Mouse (Mus musculus) layer of hippocampus, postnatal 36 days (tissue): ENCODE data around the gene Atp5d. TPM values are rescaled to one million over a fixed set of nuclear protein-coding genes. Genes with fewer than 3 reads are reported as not detected.

Experiments used
- DNase-seq, 2 experiments: peaks; one replicate each; pipeline ENCODE4 v3.0.0; 2022
- total RNA-seq, 2 experiments: library from RNA; stranded (reverse); gene quantifications; 2 replicates each; pipeline ENCODE4 v1.2.3; 2021

The Atp5d gene
- total RNA-seq, 2 experiments from 2014 or later: 324 to 369 TPM

DNA sequence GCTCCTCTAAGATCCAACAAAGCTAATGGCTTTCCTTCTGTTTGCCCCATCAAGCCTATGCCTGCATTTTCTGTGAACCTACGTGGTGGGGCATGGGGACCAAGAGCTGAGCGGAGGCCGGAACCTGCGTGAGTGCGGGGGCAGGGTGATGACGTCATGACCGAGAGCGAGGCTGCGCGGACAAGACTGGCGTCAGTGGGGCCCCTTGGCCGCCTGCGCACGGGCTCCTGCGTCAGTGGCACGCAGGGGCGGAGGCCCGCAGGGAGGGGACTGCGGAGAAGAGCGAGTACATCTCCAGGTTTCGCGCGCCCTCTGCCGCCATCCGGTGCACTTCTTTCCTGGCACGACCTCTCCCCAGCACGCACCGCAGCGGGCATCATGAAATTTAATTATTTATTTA lies 2.8 kb downstream of the Atp5d start:
- peak; percentile 97 to 98 for DNase-seq

DNA sequence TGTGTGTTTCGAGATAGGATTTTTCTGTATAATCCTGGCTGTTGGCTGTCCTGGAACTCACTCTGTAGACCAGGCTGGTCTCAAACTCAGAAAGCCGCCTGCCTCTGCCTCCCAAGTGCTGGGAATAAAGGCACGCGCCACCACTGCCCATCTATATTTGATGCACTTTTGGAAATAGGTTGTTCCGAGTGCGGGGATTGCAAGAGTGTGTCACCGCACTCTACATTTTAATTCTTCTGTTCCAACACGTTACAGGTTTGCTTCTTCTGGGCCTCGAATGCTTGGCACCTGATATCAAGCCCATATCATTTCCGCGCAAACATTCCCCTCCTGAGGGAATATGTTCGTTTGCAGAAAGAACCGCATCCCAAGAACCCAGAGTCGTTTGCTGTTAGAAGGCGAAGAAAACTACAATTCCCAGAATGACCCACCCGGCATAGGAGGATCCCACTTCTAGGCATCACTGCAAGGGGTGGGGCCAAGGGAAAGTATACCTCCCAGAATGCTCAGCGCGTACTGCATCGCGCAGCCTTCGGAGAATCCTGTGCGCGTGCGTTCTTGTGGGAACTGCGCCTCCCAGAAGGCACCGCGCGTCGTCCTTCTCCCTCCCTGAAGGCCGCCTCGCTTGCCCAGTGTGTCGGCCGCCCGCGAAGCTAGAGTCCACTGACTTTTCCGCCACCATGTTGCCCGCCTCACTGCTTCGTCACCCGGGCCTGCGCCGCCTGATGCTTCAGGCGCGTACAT lies 3.5 kb downstream of the Atp5d start:
- peak; percentile 92 to 93 for DNase-seq

DNA sequence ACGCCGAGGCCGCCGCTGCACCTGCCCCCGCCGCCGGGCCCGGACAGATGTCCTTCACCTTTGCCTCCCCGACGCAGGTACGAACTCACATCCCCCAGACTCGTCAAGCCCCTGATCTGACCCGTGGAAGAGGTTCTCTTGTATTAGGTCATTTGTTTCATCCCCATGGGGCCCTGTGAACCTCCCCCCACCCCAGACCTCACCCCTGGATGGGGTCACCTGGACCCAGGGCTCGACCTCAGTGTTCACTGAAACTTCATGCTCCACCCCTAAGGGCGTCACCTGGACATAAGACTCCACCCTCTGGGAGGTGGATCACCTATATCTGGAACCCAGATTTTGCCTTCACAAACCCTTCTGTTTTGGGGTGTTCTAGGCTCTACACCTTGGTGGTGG lies 4.1 kb downstream of the Atp5d start:
- DNase-seq: no peak

DNA sequence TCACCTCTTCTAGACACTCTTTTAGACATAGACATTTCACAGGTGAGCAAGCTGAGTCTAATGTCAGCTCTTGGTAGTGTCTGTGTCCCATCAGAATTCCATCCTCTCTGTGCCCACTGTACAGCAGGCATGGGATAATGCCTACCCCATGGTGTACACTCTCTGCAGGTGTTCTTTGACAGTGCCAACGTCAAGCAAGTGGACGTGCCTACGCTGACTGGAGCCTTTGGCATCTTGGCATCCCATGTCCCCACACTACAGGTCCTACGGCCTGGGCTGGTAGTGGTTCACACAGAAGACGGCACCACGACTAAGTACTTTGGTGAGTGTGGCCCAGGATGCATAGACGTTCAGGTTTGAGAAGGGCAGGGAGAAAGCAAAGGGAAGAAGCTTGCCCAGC lies 5.2 kb downstream of the Atp5d start:
- no peak for DNase-seq

DNA sequence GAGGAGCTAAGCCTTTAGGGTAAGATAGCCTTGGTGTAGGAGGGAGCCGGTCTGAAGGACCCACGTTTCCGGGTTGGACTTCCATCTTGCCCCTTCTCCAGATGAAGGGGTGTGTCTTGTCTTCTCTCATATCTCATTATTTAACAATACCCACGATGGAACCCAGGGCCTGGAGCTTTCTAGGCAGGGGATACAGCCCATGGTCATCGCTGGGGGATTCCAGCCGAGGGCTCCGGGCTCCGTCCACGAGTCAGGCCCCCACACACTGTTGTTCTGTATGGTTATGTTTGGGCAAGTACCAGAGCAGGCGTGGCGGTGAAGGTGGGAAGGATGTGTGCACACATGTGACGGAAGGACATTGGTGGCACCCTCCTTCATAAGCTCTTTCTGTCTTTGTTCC lies 5.7 kb downstream of the Atp5d start:
- no peak for DNase-seq

DNA sequence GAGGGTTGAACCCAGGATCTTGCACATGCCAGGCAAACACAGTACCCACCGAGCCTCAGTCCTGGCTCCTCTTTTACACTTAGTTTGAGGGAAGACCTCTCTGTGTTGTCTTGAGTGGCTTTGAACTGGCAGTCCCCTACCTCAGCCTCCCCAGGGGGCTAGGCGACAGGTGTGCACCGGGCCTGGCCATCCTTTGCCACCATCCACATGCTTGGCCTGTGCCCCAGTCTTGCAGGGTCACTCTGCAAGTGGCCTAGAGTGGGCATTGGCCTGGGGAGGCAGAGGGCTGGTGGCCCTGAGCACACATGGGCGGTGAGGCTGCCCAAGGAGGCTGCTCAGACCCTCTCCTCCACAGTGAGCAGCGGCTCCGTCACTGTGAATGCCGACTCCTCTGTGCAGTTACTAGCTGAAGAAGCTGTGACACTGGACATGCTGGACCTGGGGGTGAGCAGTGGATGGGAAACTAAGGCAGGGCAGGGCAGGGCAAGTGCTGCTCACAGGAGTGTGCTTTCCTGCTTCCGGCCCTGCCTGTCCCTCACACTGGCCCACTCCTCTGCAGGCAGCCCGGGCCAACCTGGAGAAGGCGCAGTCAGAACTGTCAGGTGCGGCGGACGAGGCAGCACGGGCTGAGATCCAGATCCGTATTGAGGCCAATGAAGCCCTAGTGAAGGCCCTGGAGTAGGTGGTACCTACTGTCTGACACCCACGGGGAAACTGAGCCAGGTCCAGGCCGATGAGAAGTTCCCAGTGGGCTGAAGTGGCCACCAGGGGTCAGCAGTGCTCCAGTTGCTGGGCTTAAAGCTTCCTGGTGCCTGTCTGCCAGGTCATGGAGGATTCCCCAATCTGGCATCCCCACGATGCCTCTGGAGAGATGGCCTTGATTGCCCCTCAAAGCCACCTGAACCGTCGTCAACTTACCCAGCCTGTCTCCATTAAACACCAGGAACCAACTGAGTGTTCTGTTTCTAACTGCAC lies 6.7 kb downstream of the Atp5d start:
- peak; percentile 71 to 72 for DNase-seq

DNA sequence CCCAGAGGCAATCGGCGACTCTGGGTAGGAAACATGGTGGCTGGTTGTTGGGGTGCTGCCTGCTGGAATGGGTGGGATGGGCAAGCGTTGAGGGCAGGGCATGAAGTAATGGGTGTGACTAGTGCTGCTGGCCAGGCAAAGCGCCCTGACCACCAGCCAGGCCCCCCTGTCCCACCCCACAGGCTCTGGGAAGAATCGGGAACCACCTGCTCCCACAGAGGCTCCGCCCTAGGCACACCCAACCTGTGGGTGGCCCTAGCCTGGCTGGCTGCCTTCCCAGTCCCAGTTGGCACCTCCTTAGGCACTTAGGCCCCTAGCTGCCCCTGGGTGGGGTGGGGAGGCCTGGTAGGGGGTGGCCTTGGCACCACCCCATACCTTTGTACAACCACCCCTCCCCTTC lies 7.5 kb downstream of the Atp5d start:
- DNase-seq: no peak

DNA sequence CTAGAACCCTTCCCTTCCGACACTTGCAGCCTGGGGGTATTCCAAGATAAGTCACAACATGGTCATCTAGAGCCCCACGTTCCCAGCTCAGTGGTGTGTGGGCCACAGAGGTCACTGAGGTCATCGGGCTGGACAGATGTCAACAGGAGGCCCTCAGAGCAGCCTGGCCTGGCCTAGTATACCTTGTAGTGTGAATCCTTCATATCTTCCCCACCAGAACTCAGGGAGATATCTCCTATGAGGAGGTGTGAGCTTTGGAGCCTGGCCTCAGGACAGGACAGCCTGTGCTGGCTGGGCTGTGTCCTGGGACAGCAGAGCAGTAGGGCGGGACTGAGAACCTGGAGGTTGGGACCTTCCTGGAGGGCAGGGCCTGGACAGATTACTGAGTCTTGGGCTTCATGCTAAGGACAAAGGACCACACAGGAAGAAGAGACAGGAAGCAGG lies 8.2 kb downstream of the Atp5d start:
- DNase-seq: no peak

DNA sequence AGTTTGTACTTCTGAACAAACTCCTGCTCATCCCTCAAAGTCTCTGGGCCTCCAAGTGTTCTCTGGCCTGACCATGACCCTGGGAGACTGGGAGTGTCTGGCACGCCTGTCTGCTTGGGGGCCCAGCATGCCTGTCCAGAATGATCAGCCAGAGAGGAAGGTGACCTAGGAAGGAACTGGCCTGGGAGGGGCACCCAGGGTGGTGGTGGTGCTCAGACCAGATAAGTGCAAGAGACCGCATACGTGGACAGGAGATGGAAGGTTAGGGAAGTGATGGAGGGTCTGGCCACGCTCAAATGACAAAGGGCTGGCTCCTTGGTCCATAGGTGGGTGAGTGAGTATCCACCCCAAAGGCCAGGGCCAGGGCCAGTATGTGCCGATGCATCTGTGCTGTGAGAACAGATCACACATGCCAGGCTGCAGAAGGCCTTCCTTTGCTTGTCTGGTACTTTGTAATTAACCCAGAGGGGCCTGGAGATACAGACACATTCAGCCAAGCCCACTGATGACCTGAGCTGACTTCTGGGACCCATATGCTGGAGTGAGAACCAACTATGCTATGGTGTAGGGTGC lies 8.8 kb downstream of the Atp5d start:
- no peak for DNase-seq

DNA sequence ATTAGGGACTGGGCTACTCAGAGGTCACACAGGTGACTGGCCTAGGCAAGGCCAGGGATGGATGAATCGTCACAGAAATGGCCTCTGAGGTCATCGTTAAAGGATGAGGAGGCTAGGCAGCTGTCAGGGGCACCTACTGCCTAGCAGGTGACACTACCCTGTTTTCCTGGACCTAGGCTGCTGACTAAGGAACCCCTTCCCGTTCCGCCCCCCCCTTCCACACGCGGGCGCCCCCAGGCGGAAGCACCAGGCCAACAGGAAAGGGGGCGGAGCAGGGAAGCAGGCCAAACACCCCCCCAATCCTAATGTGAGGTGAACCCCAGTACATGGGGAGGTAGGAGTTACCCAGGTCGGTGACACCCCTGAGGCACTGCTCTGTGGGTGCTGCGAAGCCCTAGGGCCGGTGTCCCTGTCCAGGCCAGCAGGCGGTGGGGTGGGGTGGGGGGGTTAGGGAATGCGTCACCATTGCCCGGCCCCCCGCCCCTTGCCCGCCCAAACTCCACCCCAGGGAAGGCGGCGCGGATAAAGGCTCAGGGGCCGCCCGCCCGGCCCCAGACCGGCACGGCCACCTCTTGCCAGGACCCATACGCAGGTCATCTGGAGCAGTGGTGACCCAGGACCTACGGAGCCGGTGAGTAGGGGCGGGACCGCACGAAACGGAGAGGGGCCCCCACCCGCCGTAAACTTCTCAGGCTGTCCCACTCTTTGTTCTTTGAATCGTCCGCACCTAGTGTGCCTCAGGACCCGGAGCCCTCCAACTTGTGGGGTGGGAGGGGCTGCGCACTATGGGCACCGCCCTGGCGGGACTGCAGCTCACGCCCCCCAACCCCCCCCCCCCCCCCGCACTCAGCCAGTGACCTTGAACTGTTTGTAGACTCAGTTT lies 9.5 kb downstream of the Atp5d start, which contains the start of gene Midn:
Gene Midn (plus strand): TSS at position 554 of the 883 bp plus-strand sequence.
- DNase-seq: no peak

DNA sequence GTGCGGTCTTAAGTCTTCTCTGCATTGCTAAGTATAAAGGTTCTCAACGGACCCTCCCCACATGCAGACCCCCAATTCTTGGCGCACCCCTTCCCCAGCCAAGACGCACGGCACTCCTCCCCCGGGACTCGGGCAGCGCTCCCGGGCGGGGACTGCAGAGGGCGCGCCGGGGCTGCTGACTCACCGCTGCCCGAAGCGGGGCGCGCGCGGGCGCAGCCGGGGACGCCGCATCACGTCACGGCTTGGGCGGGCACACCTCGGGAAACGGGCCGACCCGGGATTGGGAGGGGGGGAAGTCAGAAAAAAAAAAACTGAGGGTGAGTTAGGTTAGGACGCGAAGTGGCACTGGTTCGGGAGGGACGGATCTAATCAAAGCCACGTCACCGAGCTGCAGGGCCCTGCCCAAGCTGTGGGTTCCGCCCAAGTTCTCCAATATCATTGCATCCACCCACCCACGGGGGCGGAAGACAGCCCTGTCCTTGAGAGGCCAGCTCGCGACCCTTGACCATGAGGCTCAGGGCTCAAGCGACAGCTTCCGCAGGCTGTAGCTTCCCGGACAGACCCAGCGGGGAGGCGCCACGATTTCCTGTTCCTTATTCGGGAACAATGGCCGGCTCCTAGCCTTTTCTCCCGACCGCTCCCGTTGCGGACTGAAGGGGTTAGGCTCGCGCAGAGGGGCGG lies 10.3 kb downstream of the Atp5d start:
- peak; percentile 93 to 94 for DNase-seq

DNA sequence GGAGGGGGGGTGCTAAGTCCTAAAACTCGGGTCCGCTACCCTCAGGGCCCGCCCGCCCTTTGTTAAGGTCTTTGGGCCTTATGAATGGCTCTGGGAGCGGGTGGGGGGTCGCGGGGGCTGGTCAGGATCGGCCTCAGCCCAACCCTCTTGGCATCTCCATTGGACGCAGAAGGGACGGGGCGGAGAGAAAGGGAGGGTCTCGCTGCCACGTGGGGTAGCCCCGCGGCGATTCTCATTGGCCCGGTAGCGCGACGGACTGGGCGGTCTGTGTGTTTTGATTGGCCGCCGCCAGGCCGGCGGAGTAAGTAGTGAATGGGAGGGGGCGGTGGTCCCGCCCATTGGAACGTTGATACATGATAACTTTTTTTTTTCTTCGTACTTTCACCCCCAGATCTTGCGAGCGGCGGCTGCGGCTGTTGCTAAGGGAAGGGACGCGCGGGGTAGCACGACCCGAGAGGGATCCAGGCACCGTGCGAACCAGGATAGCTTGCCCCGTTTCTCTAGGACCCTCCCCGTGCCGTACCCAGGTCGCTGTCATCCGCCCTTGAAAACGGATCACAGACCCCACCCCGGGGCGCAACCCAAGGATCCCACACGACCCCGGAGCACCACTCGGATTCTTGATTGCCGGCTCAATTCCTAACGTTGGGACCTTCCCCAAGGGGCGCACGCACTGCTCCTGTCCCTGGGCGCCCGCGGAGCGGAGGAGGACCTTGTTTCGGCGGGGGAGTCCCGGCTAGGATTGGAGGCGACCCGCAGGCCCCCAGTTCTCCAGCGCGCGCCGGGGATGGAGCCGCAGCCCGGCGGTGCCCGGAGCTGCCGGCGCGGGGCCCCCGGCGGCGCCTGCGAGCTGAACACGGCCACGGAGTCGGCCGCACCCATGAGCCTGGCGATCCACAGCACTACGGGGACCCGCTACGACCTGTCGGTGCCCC lies 11.1 kb downstream of the Atp5d start:
- peak; percentile 97 to 98 for DNase-seq

DNA sequence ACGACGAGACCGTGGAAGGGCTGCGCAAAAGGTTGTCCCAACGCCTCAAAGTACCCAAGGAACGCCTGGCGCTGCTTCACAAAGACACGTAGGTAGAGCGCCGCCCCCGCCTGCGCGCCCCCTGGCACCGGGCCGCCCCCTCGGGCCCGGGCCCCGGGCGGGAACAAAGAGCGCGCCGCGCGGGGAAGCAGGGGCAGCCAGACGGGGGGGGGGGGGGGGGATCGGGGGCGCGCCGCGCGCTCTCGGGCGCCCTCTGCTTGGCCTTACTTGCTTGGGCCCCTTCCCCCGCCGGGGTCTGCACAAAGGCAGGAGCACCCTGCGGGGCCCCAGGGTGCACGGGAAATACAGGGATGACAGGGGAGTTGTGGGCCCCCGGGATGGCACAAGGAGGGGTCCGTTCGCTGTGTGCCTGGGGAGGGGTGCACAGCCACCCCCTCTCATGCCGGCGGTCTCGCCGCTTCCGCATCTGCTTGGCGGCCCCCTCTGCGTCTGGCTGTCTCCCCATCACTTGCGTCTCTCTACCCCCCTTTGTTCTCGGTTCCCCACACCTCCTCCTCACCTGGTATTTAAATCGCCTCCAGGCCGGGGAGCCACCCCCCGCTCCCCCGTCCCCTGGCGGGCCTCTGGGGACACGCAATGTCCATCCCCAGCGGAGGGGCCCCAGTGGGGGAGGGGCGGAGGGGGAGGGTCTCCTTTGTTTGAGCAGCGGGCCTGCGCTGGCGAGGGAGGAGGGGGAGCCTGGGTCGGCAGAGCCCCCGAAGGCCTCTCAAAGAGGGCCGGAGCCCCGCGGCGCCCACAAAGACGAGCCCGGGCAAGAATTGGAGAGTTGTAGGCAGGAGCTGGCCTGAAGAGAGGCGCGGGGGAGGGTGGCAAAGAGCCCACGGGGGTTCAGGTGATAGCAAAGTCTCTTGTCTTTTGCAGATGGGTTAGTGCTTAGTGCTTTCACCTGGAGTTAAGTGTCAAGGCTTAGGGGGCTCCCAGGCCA lies 12.1 kb downstream of the Atp5d start:
- no peak for DNase-seq

DNA sequence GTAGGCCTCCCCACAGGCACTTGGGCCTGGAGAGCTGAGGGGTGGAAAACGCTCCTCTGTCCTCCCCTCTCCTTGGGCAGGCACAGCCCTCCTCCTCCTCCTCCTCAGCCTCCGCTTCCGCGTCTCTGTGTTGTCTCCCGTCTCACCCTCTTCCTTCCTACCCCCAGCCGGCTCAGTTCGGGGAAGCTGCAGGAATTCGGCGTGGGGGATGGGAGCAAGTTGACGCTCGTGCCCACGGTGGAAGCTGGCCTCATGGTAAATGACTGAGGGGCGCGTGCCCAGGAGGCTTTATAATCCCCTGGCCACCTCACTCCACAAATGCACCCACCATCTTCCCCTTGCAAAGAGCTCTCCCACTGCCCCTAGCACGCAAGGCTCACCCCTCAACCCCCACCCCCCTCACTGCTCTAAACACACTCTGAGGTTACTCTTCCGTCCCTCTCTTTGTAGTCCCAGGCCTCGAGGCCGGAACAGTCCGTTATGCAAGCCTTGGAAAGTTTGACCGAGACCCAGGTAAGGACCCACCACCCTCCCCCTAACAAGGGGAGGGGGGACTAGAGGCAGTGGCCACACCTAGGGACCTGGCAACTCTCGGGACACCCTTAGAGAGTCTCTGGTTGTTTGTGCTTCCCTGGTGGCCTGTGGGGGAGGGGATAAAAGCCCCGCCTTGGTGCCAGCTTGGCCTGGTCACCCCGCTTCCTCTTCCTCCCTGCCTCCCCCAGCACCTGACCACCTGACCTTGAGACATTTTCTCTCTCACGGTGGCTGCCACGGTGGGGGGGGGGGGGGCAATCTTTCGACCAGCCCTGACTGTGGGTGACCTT lies 13.0 kb downstream of the Atp5d start:
- no peak for DNase-seq

DNA sequence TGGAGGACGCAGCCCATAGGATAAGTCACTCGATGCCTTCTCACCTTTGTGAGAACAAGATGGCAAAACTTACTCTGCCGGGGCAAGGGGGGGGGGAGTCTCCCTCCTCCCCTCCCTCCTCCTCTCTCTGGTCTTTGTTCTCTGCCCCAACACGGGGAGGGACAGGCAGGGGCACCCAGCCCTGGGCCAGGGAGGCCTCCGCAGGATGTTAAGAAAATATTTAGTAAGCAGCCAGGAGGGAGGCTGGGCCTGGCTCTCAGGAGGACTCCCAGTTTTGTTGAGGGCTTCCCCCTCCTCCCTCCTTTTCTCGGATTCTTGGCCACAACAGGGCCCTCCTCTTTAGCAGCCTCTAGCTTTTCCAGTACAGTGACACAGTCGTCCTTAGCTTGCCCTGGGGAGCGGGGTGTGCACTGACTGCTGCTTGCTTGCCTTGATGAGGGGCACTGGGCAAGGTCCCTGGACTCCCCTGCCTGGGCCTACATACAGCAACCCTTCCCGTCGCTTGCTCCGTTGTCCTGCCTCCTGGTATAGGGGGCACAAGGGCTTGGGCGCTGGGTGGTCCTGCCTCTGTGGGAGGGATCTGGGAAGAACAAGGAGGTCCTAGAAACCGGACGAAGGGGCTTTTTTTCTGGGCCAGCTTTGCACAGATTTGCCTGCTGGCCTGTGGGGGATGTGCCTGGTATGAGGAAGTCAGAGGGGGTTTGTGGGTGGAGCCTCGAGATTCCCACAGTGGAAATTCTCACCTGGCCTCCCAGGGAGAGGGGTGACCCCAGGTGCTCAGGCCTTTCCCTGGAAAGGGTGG lies 13.8 kb downstream of the Atp5d start:
- DNase-seq: no peak

DNA sequence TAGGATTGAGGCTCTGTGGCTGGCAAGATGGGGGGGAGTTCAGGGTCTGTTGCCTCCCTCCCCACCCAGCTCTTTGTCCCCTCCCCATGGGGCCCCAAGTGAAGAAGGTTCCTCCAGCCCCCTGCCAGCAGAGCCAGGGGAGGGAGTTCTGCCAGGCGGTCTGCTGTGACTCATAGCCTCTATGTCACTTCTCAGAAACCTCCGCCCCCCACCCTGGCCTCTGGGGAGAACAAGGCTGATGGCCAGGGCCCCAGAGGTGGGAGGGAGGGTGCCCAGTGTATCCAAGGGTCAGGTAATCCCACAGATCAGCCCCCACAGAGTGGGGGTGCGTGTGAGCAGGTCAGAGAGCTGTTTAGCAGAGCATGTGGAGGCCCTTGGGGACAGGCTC lies 14.4 kb downstream of the Atp5d start:
- DNase-seq: no peak

DNA sequence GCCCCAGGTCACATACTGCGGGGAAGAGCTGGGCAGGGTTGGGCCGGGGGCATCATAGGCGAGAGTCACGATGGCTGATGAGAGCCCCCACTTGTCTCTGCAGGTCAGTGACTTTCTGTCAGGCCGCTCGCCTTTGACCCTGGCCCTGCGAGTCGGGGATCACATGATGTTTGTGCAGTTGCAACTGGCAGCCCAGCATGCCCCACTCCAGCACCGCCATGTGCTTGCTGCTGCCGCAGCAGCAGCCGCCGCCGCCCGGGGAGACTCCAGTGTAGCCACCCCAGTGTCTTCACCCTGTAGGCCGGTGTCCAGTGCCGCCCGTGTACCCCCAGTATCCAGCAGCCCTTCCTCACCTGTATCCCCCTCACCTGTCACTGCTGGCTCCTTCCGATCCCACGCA lies 15.3 kb downstream of the Atp5d start:
- no peak for DNase-seq
